In the genomic region with DNA sequence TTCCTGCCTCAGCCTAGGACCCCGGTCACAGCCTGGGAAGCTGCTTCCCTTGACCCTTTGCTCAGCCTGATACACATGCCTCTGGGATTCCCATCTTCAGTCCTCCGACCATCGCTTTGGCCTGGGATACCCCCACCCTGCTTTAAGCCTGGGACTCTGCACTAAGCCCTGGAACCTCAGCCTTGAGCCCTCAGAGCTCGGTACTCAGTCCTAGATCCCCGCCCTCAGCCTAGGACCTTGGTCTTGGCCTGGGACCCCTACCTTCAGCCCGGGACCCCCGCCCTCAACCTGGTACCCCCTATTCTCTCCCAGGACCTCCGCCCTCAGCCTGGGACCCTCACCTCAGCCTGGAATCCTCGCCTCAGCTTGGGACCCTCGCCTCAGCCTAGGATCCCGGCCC, we compare ENCODE assay signal across 8 mouse cellular contexts. TPM values are rescaled to one million over a fixed set of nuclear protein-coding genes. Genes with fewer than 3 reads are reported as not detected.
A peak's percentile ranks its signal among the peaks of the same experiment; 100 is the strongest.
DNase-seq lines count a peak whose midpoint lies in the region; ATAC-seq and TF ChIP-seq lines count a peak whose summit lies in the region.

No protein-coding gene starts in this region.

- 11% methylated on average over 11 of the region's 11 CpGs for WGBS in kidney, adult 2 months
- WGBS in embryonic facial prominence, embryonic 10.5 days: 13% methylated on average over 11 of the region's 11 CpGs
- 9% methylated on average over 11 of the region's 11 CpGs for WGBS in hindbrain, embryonic 12.5 days
- 7% methylated on average over 11 of the region's 11 CpGs for WGBS in midbrain, embryonic 13.5 days

- no peaks in the 10 kb centered on the region for H3K36me3 ChIP-seq in kidney, adult 2 months (ENCODE audit: control insufficient read depth, insufficient read depth, low read length)
- no peaks in the 10 kb centered on the region for H3K36me3 ChIP-seq in embryonic facial prominence, embryonic 10.5 days (replicated peaks)
- H3K36me3 ChIP-seq in hindbrain, embryonic 12.5 days: no peaks in the 10 kb centered on the region
- no peaks in the 10 kb centered on the region for H3K36me3 ChIP-seq in midbrain, embryonic 13.5 days

- no peaks in the 10 kb centered on the region for H3K27me3 ChIP-seq in kidney, adult 2 months (replicated peaks; ENCODE audit: control insufficient read depth, insufficient read depth, low read length)
- H3K27me3 ChIP-seq in embryonic facial prominence, embryonic 10.5 days (replicated peaks; ENCODE audit: low read depth, poor library complexity, severe bottlenecking): no peaks in the 10 kb centered on the region
- no peaks in the 10 kb centered on the region for H3K27me3 ChIP-seq in hindbrain, embryonic 12.5 days
- no peaks in the 10 kb centered on the region for H3K27me3 ChIP-seq in midbrain, embryonic 13.5 days

- no peaks in the 10 kb centered on the region for H3K9me3 ChIP-seq in embryonic facial prominence, embryonic 10.5 days
- no peaks in the 10 kb centered on the region for H3K9me3 ChIP-seq in hindbrain, embryonic 12.5 days (replicated peaks)
- no peaks in the 10 kb centered on the region for H3K9me3 ChIP-seq in midbrain, embryonic 13.5 days

- no peak for DNase-seq in kidney, adult 2 months
- no peak for DNase-seq in kidney, adult 18-20 months
- DNase-seq in embryonic facial prominence, embryonic 10.5 days (ENCODE audit: low spot score): peak; percentile 16
- DNase-seq in urinary bladder, postnatal 10 days (ENCODE audit: low spot score): no peak
- DNase-seq in gastrocnemius, postnatal 14 days: no peak
- no peak for DNase-seq in layer of hippocampus, adult 11-12 months (ENCODE audit: low spot score)

- peak overlapping the region; percentile 85 for H3K9ac ChIP-seq in hindbrain, embryonic 12.5 days
- H3K9ac ChIP-seq in midbrain, embryonic 13.5 days (replicated peaks): peak overlapping the region; percentile 82

- no peak for TF ChIP-seq CTCF in kidney, adult 2 months (conservative IDR thresholded peaks at IDR 0.05; ENCODE audit: insufficient read depth, insufficient read length, low read depth, low read length)

- peaks cover 11% of the 10 kb centered on the region for H3K4me1 ChIP-seq in kidney, adult 2 months (ENCODE audit: control insufficient read depth, insufficient read depth, low read length)
- peaks cover 65% of the 10 kb centered on the region for H3K4me1 ChIP-seq in embryonic facial prominence, embryonic 10.5 days
- H3K4me1 ChIP-seq in hindbrain, embryonic 12.5 days: peaks cover 38% of the 10 kb centered on the region
- peaks cover 51% of the 10 kb centered on the region for H3K4me1 ChIP-seq in midbrain, embryonic 13.5 days (replicated peaks)

- no peak; the same call in none of the 2 replicates for ATAC-seq in hindbrain, embryonic 12.5 days (ENCODE audit: low FRiP score)
- peak; percentile 17 for ATAC-seq in midbrain, embryonic 13.5 days

- peak overlapping the region; percentile 18; the same call in 1 of the 2 replicates for H3K27ac ChIP-seq in kidney, adult 2 months (ENCODE audit: insufficient read depth, low read depth, low read length)
- peak overlapping the region; percentile 86 for H3K27ac ChIP-seq in embryonic facial prominence, embryonic 10.5 days (replicated peaks)
- H3K27ac ChIP-seq in hindbrain, embryonic 12.5 days: peak overlapping the region; percentile 45; the same call in 1 of the 2 replicates
- H3K27ac ChIP-seq in midbrain, embryonic 13.5 days: no peak overlapping the region

- H3K4me2 ChIP-seq in hindbrain, embryonic 12.5 days (replicated peaks): peak overlapping the region; percentile 96
- peak overlapping the region; percentile 95 for H3K4me2 ChIP-seq in midbrain, embryonic 13.5 days (replicated peaks)

- no peak for TF ChIP-seq POLR2A in kidney, adult 2 months (IDR thresholded peaks at IDR 0.05; ENCODE audit: low read depth, low read length)

- H3K4me3 ChIP-seq in kidney, adult 2 months (ENCODE audit: insufficient read depth, low read depth, low read length): peak overlapping the region; percentile 89
- peak overlapping the region; percentile 73 for H3K4me3 ChIP-seq in embryonic facial prominence, embryonic 10.5 days
- peak overlapping the region; percentile 69 for H3K4me3 ChIP-seq in hindbrain, embryonic 12.5 days
- H3K4me3 ChIP-seq in midbrain, embryonic 13.5 days (replicated peaks): peak overlapping the region; percentile 72

- intact Hi-C loops in gastrocnemius, postnatal 14 days (cut with DNase I; ENCODE audit: low total_unique reads): no loop called here

RNA-seq across cellular contexts. Expression of a gene that starts 0.5 kb away (rescaled TPM):
- 19.1 and 23.5 TPM in 2 replicates for polyA plus RNA-seq in kidney, adult 2 months (2012; rRNA removed)
- polyA plus RNA-seq in embryonic facial prominence, embryonic 10.5 days (2016; fragmentation: Nextera tagmentation; extraction: Ambion mirVana): 57.7 and 66.2 TPM in 2 replicates
- 68.6 and 69.0 TPM in 2 replicates for polyA plus RNA-seq in hindbrain, embryonic 12.5 days (2016; fragmentation: Nextera tagmentation; extraction: Ambion mirVana)
- 55.2 and 55.3 TPM in 2 replicates for polyA plus RNA-seq in midbrain, embryonic 13.5 days (2015; fragmentation: Nextera tagmentation; extraction: Ambion mirVana)
- 1 to 10 TPM; 3.7 to 5.1 TPM for total RNA-seq in gastrocnemius, postnatal 14 days (2021)
